Mouse (Mus musculus): ENCODE measurements around the gene 1810030O07Rik. TPM values are rescaled to one million over a fixed set of nuclear protein-coding genes. Genes with fewer than 3 reads are reported as not detected.
"Not testable (repeated sequence)": the region's sequence is repeated elsewhere in the genome, so short reads cannot be mapped to it uniquely, and the experiment has no call there.

Gene 1810030O07Rik
- total RNA-seq (2022) = 10 to 100 TPM; 15.3 to 23.6 (median 19.2) TPM

DNA sequence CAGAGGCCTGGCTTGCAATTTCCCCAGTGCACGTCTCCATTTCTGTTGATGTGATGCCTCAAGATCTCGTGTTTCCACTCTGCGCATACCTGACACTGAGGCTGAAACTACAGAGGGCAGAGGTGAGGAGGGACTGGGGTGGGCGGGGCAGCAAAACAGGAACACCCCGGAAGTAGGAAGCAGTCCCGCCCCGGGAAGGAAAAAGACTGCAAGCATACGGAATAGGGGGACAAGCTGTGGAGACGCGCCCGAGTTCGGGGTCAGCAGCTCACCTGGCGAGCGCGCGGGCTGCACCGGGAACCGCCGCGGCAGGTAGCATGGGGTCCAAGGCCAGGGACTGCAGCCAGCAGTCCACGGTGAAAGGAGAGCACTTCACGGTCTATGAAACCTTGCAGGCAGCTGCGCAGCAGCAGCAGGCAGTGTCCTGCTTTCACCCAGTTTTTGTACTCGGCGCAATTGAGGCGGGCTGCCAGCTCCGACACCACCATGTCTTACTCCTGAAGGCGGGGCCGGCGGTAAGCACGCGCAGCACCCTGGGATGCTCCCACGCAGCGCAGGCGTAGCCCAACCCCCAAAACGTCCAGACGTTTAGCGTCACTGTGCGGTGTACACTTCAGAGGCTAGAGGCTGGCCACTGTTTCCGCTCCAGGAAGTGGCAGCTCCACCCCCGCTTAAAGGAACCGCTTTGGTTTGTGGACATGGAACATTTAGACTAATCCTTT lies at the start of gene 1810030O07Rik:
1810030O07Rik (minus strand) TSS at position 615 of the 722 bp plus-strand sequence.
- peak; percentile 88 to 91 for DNase-seq (ENCODE audit: low spot score in 2 of 2)

DNA sequence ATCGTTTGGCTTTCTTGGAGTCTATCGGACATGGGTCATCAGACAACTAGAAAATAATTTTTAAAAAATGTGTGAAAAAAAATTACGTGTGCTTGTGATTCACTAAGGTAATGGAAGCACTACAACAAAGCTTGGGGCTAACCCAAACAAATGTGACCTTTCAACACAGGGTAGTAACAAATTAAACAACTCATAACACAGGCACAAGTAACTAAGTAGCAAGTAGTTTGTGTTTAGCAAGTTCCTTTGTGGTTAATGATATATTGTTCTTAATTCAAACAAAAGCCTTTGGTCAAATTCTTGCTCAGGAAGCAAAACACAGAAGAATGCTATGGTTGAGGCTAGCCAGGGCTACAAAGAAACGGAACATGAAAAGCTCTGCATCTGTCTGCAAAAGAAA lies 42.6 kb upstream of the 1810030O07Rik start:
- no peak for DNase-seq (ENCODE audit: low spot score in 2 of 2)

DNA sequence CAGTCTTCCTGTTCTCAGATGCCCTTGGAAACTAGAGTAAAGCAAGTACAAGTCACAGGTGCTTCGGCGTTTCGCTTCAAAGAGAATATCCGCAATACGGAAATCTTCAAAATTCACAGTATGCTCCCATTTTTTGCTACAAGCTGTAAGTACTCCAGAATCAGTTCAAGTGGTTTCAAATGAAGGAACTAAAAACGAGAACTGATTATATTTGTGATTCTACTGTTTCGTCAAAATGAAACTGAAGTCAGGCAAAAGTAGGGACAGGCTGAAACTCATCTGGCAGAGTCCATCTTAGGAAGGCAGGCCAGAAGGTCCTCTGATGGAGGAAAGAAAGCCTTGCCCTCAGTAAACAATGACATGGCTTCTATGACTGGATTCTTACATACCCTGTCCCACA lies 40.3 kb upstream of the 1810030O07Rik start:
- no peak for DNase-seq (ENCODE audit: low spot score in 2 of 2)

DNA sequence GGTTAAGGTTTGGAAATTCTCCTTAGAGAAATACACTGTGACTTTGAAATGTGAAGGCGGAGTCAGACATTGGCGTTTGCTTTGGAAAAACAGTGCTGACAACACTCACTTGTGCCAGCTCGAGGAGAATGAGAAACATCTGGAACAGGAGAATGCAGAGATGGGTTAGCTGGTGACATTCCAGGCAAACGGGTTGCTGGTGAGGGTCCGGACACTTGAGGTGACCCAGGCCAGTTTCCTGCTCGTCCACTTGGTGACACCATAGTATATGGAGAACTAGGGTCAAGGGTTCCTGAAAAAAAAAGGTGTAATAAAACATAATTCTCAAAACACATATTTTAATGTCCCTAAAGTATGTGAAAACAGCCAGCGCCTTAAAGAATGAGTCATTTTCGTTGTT lies 13.4 kb upstream of the 1810030O07Rik start:
- no peak for DNase-seq (ENCODE audit: low spot score in 2 of 2)

DNA sequence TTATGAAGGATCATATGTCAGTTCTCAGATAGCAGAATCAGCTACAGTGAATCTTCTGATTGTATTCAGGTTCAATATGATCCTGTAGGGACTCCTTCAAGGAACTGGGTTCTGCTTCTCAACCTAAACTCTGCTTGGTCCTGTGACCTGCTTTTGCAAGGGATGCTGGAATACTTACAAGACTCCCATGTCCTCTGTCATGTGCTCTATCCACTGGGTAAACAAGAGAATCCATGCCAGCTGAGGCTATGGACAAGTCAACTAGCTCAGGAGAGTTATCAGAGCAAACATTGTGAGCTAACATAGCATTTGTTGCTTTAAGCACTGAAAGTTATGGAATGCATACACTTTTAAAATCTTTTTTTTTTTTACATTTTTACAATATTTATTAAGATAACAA lies 12.6 kb upstream of the 1810030O07Rik start:
- DNase-seq (ENCODE audit: low spot score in 2 of 2) = no peak

DNA sequence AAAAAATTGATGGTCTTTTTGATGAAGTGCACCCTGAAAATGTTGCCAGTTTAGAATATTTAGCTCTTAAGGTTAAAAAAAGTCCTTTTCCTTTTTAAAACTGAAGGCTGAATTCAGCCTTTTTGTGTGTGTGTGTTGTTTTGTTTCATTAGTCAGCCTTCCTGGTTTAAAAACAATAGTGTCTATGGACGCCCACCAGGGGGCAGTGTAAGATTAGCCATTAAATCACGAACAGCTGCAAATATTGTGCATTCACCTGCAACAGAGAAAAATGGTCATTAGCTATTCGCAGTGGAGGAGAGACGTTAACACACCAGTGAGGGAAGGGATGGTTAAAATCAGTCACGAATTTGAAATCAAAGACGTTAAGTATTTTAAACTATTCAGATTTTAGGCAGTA lies 3.9 kb upstream of the 1810030O07Rik start:
- DNase-seq (ENCODE audit: low spot score in 2 of 2) = peak; percentile 24 to 49

DNA sequence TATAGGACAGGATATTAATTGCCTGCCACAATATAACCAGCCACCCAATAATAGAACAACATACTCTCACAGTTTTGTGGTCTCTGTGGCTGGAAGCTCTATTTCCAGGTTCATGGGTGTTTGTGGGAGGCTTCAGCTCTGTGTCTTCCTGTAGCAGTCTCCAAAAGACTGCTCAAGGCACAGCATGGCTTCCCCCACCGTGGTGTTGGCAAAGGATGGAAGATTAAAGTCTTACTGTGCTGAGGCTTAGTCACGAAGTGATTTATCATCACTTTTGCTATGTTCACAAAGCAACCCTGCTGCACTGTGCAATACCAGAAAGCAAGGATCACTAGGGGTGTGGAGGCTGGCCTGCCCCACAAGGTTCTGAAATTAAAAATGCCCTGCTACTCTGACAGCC lies 19.6 kb downstream of the 1810030O07Rik start:
- DNase-seq (ENCODE audit: low spot score in 2 of 2) = no peak

DNA sequence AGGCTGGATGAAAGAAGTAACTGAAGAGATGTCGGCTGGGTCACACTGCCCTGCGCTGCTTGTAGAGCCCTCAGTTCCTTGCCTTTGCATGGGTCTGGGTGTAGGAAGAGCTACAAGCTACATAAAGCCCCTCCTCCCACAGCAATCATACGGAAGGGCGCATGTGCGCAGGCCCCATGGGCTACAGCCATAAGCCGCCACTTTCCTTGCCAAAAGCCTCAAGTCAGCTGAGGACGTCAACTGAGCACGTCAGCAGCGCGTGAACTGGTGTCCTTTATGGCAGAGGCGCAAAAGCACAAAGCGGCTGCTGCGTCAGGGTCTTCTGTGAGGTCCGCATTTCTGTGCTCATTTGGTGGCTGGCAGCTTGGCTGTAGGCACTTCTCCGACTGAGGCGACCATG lies 21.6 kb downstream of the 1810030O07Rik start:
- DNase-seq (ENCODE audit: low spot score in 2 of 2) = no peak

DNA sequence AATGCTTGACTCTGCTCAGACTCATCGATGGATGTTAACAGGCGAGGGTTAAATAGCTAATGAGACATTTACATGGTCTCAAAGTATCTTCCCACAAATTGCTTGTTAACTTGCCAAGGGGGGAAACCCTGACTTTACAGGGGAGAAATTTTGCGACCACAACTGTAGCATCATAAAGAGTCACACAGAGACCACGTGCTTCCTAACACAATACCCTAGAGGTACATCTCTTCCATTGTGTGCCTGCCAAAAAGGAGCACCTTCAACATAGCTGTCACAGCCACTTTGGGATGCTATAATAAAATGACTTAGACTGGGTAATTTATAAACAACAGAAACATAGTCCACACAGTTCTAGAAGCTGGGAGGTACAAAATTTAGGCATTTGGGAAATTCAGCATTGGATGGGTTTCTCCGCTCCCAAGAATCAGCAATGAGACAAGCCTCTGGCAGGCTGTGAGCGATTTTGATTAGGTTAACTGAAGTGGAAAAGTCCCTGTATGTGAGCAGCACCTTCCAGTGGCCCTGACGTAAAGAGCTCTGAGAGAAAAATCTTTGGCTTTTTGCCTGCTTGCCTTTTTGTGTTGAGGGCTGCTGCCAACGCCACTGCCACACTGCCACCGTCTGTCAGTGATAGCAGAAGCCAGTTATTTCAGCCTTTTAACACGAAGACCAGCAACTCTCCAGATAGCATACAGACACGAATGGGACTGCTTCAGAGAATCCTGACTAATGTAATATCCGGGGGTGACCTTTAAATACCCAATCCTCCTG lies 27.8 kb downstream of the 1810030O07Rik start:
- DNase-seq (ENCODE audit: low spot score in 2 of 2) = peak; percentile 29

DNA sequence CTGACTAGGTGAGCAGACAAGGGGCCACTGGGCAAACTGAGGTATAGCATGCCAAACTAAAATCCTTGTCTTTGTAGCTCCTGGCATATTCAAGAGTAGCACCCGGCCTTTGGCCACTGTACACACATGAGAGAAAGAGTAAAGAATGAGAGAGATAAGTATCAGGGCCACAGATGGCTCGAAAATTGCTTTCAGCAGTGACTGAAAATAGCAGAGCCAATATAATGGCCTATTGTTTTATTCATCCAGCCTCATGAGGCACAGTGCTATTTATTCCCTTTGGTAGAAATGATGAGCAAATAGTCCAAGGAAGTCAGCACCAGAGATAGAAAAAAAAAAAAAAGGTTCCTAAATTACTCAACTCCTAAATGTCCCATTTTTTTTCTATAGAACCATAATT lies 28.5 kb downstream of the 1810030O07Rik start:
- DNase-seq (ENCODE audit: low spot score in 2 of 2) = no peak

DNA sequence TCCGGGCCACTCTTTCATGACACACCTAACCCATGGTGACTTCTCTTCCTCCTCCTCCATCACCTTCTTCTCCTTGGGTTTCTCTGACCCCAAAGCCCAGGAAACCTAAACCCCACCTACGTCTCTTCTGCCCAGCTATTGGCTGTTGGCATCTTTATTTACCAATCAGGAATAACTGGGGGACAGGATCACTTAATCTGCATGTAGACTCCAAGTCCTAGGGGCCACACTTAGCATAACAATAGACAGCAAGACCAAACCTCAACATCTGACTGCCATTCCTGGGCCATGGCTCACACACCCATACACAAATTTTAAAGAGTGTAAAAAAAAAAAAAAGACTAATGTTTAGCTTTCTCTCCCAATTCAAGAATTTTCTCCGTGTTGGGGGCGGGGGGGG lies 48.3 kb downstream of the 1810030O07Rik start:
- no peak for DNase-seq (ENCODE audit: low spot score in 2 of 2)

DNA sequence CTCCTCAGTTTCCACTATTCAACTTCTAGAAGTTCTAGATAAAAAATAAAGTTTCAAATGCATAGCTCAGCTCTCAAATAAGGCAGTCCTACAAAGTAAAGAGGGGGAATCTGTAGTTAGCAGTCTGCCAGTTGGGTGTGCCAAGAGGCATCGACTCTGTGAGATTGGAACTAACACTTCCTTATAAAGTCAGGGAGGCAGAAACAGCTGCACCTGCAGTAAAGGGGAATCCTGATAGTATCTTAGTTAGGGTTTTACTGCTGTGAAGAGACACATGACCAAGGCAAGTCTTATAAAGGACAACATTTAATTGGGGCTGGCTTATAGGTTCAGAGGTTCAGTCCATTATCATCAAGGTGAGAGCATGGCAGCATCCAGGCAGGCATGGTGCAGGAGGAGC lies 61.1 kb downstream of the 1810030O07Rik start:
- DNase-seq (ENCODE audit: low spot score in 2 of 2) = not testable (repeated sequence)

DNA sequence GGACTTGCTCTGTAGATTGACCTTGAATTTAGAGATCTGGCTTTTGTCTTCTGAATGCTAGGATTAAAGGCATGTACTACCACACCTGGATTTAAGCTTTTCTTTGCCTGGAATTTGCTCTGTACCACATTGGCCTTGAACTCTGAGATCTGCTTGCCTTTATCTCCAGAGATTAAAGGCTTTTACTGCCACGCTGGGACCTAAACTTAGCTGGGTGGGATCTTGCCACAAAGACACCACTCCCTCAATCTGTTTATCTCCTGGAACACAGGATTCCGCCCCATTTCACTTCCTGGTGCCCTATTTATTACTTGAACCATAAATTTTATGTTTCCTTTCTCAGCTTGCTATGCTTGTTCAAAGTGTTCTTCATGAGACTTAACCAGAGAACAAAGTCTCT lies 62.3 kb downstream of the 1810030O07Rik start:
- no peak for DNase-seq (ENCODE audit: low spot score in 2 of 2)

DNA sequence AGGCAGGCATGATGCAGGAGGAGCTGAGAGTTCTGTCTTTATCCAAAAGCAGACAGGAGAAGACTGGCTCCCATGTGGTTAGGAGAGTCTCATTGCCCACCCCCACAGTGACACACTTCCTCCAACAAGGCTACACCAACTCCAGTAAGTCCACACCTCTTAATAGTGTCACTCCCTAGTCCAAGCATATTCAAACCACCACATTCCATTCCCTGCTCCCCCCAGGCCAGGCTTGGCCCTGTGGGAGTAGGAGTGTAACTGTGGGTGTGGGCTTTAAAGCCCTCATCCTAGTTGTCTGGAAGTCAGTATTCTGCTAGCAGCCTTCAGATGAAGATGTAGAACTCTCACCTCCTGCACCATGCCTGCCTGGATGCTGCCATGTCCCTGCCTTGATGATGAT lies 62.9 kb downstream of the 1810030O07Rik start:
- not testable (repeated sequence) for DNase-seq (ENCODE audit: low spot score in 2 of 2)

Other genes with a start within 250 kb of the 1810030O07Rik start
- 100 to 1,000 TPM; 175 to 206 (median 187) TPM for gene Atp6ap2, start 85.9 kb downstream of the 1810030O07Rik start, total RNA-seq (2022)
- 10 to 100 TPM; 67.2 to 80.7 (median 70.9) TPM for gene Med14, start 88.4 kb upstream of the 1810030O07Rik start, total RNA-seq (2022)